Comparison of ENCODE assay signal across 8 mouse cellular contexts in the genomic region with DNA sequence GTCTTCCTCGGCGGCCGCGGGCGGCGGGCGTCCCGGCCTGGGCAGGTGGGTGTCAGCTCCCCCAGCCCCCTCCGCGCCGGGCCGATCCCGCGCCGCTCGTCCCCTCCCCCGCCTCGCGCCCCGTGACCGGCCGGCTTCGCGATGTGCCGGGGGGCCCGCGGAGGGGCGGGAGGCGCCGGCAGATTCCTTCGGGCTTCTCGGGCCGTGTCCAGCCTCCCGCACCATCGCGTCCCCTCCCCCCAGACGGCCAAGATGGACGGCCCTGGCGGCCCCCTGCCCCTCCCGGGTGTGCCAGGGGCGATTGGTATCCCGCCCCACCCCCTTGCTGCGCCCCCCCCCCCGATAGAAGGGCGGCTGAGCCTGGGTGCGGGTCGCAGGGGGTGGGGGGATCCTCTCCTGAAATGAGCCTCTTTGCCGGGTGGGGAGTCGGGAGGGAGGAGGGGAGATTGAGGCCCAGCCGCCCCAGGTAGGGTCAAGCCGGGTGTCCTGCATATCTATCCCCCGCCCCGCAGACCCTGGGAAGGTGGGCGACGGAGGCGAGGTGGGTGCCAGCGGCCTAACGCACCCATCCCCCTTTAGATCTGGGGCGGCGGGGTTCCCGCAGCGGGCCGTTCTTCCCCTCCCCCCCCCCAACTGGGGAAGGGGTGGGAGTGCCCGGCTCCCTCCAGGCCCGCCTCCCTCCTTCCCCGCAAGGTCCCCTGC. TPM values are rescaled to one million over a fixed set of nuclear protein-coding genes. Genes with fewer than 3 reads are reported as not detected.
DNase-seq lines count a peak whose midpoint lies in the region; ATAC-seq and TF ChIP-seq lines count a peak whose summit lies in the region.

No protein-coding gene starts in this region.

- ATAC-seq in kidney, postnatal 0 days (replicated peaks; ENCODE audit: low FRiP score, low read depth) = peak; percentile 34

- 0% methylated on average over 27 of the region's 66 CpGs for WGBS in kidney, postnatal 0 days

- no peaks in the 10 kb centered on the region for H3K36me3 ChIP-seq in kidney, postnatal 0 days (ENCODE audit: insufficient read depth, low read length)

- H3K4me2 ChIP-seq in kidney, postnatal 0 days (ENCODE audit: low read length) = peak overlapping the region; percentile 69

- TF ChIP-seq CTCF in kidney, postnatal 0 days (IDR thresholded peaks at IDR 0.05; ENCODE audit: low read depth) = no peak

- H3K27me3 ChIP-seq in kidney, postnatal 0 days (ENCODE audit: insufficient read depth, low read length) = no peaks in the 10 kb centered on the region

- H3K9ac ChIP-seq in kidney, postnatal 0 days (ENCODE audit: low read depth, low read length) = peak overlapping the region; percentile 99

- peak; percentile 57 for DNase-seq in CD4-positive helper T cell, adult 2 months (ENCODE audit: low read depth, low spot score)
- peak; percentile 60 to 80 for DNase-seq in adrenal gland, adult (ENCODE audit: inconsistent age in 2 of 2, low spot score in 1 of 2)
- peak; percentile 75 for DNase-seq in embryo, embryonic 9.5 days (ENCODE audit: extremely low spot score)
- peak; percentile 17 to 41 for DNase-seq in heart, adult 9 months (ENCODE audit: low spot score in 2 of 2)
- peak; percentile 65 for DNase-seq in kidney, postnatal 0 days (ENCODE audit: low spot score)
- DNase-seq in lung, postnatal 4 days = peak; percentile 59 to 70
- DNase-seq in right cerebral cortex, postnatal 25 days = peak; percentile 35
- no peak for DNase-seq in frontal cortex, postnatal 36 days (ENCODE audit: low spot score in 2 of 2)

- peaks cover 18% of the 10 kb centered on the region for H3K4me1 ChIP-seq in kidney, postnatal 0 days (replicated peaks; ENCODE audit: insufficient read depth, low read length)

- H3K4me3 ChIP-seq in kidney, postnatal 0 days (replicated peaks; ENCODE audit: low read depth, low read length) = peak overlapping the region; percentile 99

- no peaks in the 10 kb centered on the region for H3K9me3 ChIP-seq in kidney, postnatal 0 days (replicated peaks; ENCODE audit: low read length)

- peak overlapping the region; percentile 98 for H3K27ac ChIP-seq in kidney, postnatal 0 days

RNA-seq across cellular contexts. Expression of a gene that starts 1.2 kb away (rescaled TPM):
- polyA plus RNA-seq in kidney, postnatal 0 days (2015; fragmentation: Nextera tagmentation; extraction: Ambion mirVana) = 53.7 and 68.5 TPM in 2 replicates

RNA-seq across cellular contexts. Expression of a gene that starts 52.0 kb away (rescaled TPM):
- 37.3 and 39.2 TPM in 2 replicates for polyA plus RNA-seq in kidney, postnatal 0 days (2015; fragmentation: Nextera tagmentation; extraction: Ambion mirVana)

RNA-seq across cellular contexts. Expression of a gene that starts 52.1 kb away (rescaled TPM):
- polyA plus RNA-seq in kidney, postnatal 0 days (2015; fragmentation: Nextera tagmentation; extraction: Ambion mirVana) = 7.6 and 8.2 TPM in 2 replicates

Comparison
In these comparisons a context has a peak if more than half of its experiments do, and no peak if none do; other contexts are left out.
1. DNase-seq: peak in CD4-positive helper T cell, adult 2 months (single experiment), adrenal gland, adult (2 of 2), embryo, embryonic 9.5 days (single experiment), heart, adult 9 months (2 of 2), kidney, postnatal 0 days (single experiment), lung, postnatal 4 days (2 of 2) and right cerebral cortex, postnatal 25 days (single experiment); none in frontal cortex, postnatal 36 days (0 of 2).